7 mouse cellular contexts compared by ENCODE assay signal in genomic region chr8:94978593-94979319, GRCm38 (mm10). TPM values are rescaled to one million over a fixed set of nuclear protein-coding genes. Genes with fewer than 3 reads are reported as not detected.
A peak's percentile ranks its signal among the peaks of the same experiment; 100 is the strongest.
DNase-seq lines count a peak whose midpoint lies in the region; ATAC-seq and TF ChIP-seq lines count a peak whose summit lies in the region.

No protein-coding gene starts in this region.

- peak overlapping the region; percentile 50; the same call in 1 of the 2 replicates for H3K9ac ChIP-seq in lung, embryonic 14.5 days
- no peak overlapping the region for H3K9ac ChIP-seq in forebrain, embryonic 13.5 days
- H3K9ac ChIP-seq in intestine, postnatal 0 days (ENCODE audit: low read depth, low read length), result no peak overlapping the region
- no peak overlapping the region for H3K9ac ChIP-seq in neural tube, embryonic 15.5 days (replicated peaks)

- H3K27ac ChIP-seq in lung, embryonic 14.5 days (ENCODE audit: low read depth), result 0 out of 2 replicates have a peak overlapping the region, but pooled peaks have one; percentile 93
- peak overlapping the region; percentile 46 for H3K27ac ChIP-seq in forebrain, embryonic 13.5 days
- no peak overlapping the region for H3K27ac ChIP-seq in intestine, postnatal 0 days (ENCODE audit: low read depth, low read length)
- H3K27ac ChIP-seq in neural tube, embryonic 15.5 days (replicated peaks), result no peak overlapping the region

- TF ChIP-seq CTCF in lung, embryonic 14.5 days (IDR thresholded peaks at IDR 0.05; ENCODE audit: low read depth), result no peak
- no peak for TF ChIP-seq CTCF in intestine, postnatal 0 days (IDR thresholded peaks at IDR 0.05; ENCODE audit: low read depth)

- H3K4me3 ChIP-seq in lung, embryonic 14.5 days (ENCODE audit: low read depth, low read length), result peak overlapping the region; percentile 42
- H3K4me3 ChIP-seq in forebrain, embryonic 13.5 days, result no peak overlapping the region
- H3K4me3 ChIP-seq in intestine, postnatal 0 days (ENCODE audit: low read depth, low read length), result peak overlapping the region; percentile 36; the same call in 1 of the 2 replicates
- H3K4me3 ChIP-seq in neural tube, embryonic 15.5 days (replicated peaks), result no peak overlapping the region

- H3K36me3 ChIP-seq in lung, embryonic 14.5 days (ENCODE audit: insufficient read depth), result no peaks in the 10 kb centered on the region
- H3K36me3 ChIP-seq in forebrain, embryonic 13.5 days (ENCODE audit: poor library complexity, severe bottlenecking), result no peaks in the 10 kb centered on the region
- H3K36me3 ChIP-seq in intestine, postnatal 0 days (ENCODE audit: control insufficient read depth, insufficient read depth), result no peaks in the 10 kb centered on the region
- no peaks in the 10 kb centered on the region for H3K36me3 ChIP-seq in neural tube, embryonic 15.5 days

- ATAC-seq in lung, embryonic 14.5 days (ENCODE audit: insufficient read depth), result no peak
- ATAC-seq in forebrain, embryonic 13.5 days, result no peak
- no peak for ATAC-seq in intestine, postnatal 0 days
- ATAC-seq in neural tube, embryonic 15.5 days (ENCODE audit: low FRiP score), result no peak
- no peak for ATAC-seq in cerebellum, adult (ENCODE audit: insufficient number of reproducible peaks, low FRiP score, low TSS enrichment)

- peak overlapping the region; percentile 59 for H3K4me2 ChIP-seq in lung, embryonic 14.5 days
- peak overlapping the region; percentile 33; the same call in 1 of the 2 replicates for H3K4me2 ChIP-seq in forebrain, embryonic 13.5 days
- H3K4me2 ChIP-seq in intestine, postnatal 0 days (replicated peaks; ENCODE audit: low read depth), result peak overlapping the region; percentile 70
- peak overlapping the region; percentile 47; the same call in 1 of the 2 replicates for H3K4me2 ChIP-seq in neural tube, embryonic 15.5 days

- H3K4me1 ChIP-seq in lung, embryonic 14.5 days (ENCODE audit: insufficient read depth), result peaks cover 3% of the 10 kb centered on the region
- H3K4me1 ChIP-seq in forebrain, embryonic 13.5 days, result peaks cover 75% of the 10 kb centered on the region
- H3K4me1 ChIP-seq in intestine, postnatal 0 days (replicated peaks; ENCODE audit: control insufficient read depth, insufficient read depth, low read length), result 0 out of 2 replicates have a peak, but pooled peaks cover 3% of the 10 kb centered on the region
- H3K4me1 ChIP-seq in neural tube, embryonic 15.5 days, result peaks cover 52% of the 10 kb centered on the region

- no peaks in the 10 kb centered on the region for H3K9me3 ChIP-seq in lung, embryonic 14.5 days (ENCODE audit: low read depth, low read length)
- no peaks in the 10 kb centered on the region for H3K9me3 ChIP-seq in forebrain, embryonic 13.5 days (replicated peaks)
- no peaks in the 10 kb centered on the region for H3K9me3 ChIP-seq in intestine, postnatal 0 days (ENCODE audit: control insufficient read depth)
- no peaks in the 10 kb centered on the region for H3K9me3 ChIP-seq in neural tube, embryonic 15.5 days (replicated peaks)

- DNase-seq in lung, embryonic 14.5 days, result no peak
- DNase-seq in lung, postnatal 36 days, result no peak
- no peak for DNase-seq in heart, postnatal 4 days

- peaks cover 6% of the 10 kb centered on the region; the same call in 1 of the 2 replicates for H3K27me3 ChIP-seq in lung, embryonic 14.5 days (ENCODE audit: insufficient read depth, low read length)
- no peaks in the 10 kb centered on the region for H3K27me3 ChIP-seq in forebrain, embryonic 13.5 days
- no peaks in the 10 kb centered on the region for H3K27me3 ChIP-seq in intestine, postnatal 0 days (replicated peaks; ENCODE audit: control insufficient read depth, insufficient read depth, low read length)
- no peaks in the 10 kb centered on the region for H3K27me3 ChIP-seq in neural tube, embryonic 15.5 days (replicated peaks)

- WGBS in lung, embryonic 14.5 days, result 68% methylated on average over 13 of the region's 13 CpGs
- WGBS in forebrain, embryonic 13.5 days, result 65% methylated on average over 13 of the region's 13 CpGs
- 75% methylated on average over 13 of the region's 13 CpGs for WGBS in intestine, postnatal 0 days
- WGBS in neural tube, embryonic 15.5 days, result 61% methylated on average over 13 of the region's 13 CpGs

RNA-seq across cellular contexts. Expression of gene Adgrg1, which starts 4.2 kb away (rescaled TPM):
- polyA plus RNA-seq in lung, embryonic 14.5 days (2014; fragmentation: Nextera tagmentation; extraction: Ambion mirVana), result 33.8 and 45.3 TPM in 2 replicates
- polyA plus RNA-seq in forebrain, embryonic 13.5 days (2015; fragmentation: Nextera tagmentation; extraction: Ambion mirVana), result 156 and 178 TPM in 2 replicates
- 22.3 and 22.7 TPM in 2 replicates for polyA plus RNA-seq in intestine, postnatal 0 days (2015; fragmentation: Nextera tagmentation; extraction: Ambion mirVana)
- 80.9 and 96.9 TPM in 2 replicates for polyA plus RNA-seq in neural tube, embryonic 15.5 days (2015; fragmentation: Nextera tagmentation; extraction: Ambion mirVana)
- 10 to 100 TPM; 22.7 to 25.6 TPM for total RNA-seq in heart, postnatal 4 days (2021)

RNA-seq across cellular contexts. Expression of gene Adgrg3, which starts 38.7 kb away (rescaled TPM):
- 4.0 and 4.7 TPM in 2 replicates for polyA plus RNA-seq in lung, embryonic 14.5 days (2014; fragmentation: Nextera tagmentation; extraction: Ambion mirVana)
- 0.79 and 1.0 TPM in 2 replicates for polyA plus RNA-seq in forebrain, embryonic 13.5 days (2015; fragmentation: Nextera tagmentation; extraction: Ambion mirVana)
- 4.2 and 4.7 TPM in 2 replicates for polyA plus RNA-seq in intestine, postnatal 0 days (2015; fragmentation: Nextera tagmentation; extraction: Ambion mirVana)
- polyA plus RNA-seq in neural tube, embryonic 15.5 days (2015; fragmentation: Nextera tagmentation; extraction: Ambion mirVana), result 0.95 and 4.7 TPM in 2 replicates
- total RNA-seq in heart, postnatal 4 days (2021), result 1 to 10 TPM; 3.3 to 3.8 TPM

RNA-seq across cellular contexts. Expression of gene Adgrg5, which starts 55.3 kb away (rescaled TPM):
- 0.18 and 0.21 TPM in 2 replicates for polyA plus RNA-seq in lung, embryonic 14.5 days (2014; fragmentation: Nextera tagmentation; extraction: Ambion mirVana)
- 0.19 TPM in 1 of 2 replicates, not detected in the other for polyA plus RNA-seq in forebrain, embryonic 13.5 days (2015; fragmentation: Nextera tagmentation; extraction: Ambion mirVana)
- 1.3 and 1.5 TPM in 2 replicates for polyA plus RNA-seq in intestine, postnatal 0 days (2015; fragmentation: Nextera tagmentation; extraction: Ambion mirVana)
- 0.28 and 1.3 TPM in 2 replicates for polyA plus RNA-seq in neural tube, embryonic 15.5 days (2015; fragmentation: Nextera tagmentation; extraction: Ambion mirVana)
- total RNA-seq in heart, postnatal 4 days (2021), result under 1 TPM; 0.12 to 0.50 TPM

Comparison
In these comparisons a context has a peak if more than half of its experiments do, and no peak if none do; other contexts are left out.
1. H3K27ac ChIP-seq: peak in lung, embryonic 14.5 days (single experiment) and forebrain, embryonic 13.5 days (single experiment); none in intestine, postnatal 0 days (single experiment) and neural tube, embryonic 15.5 days (single experiment).
2. H3K4me3 ChIP-seq: peak in lung, embryonic 14.5 days (single experiment) and intestine, postnatal 0 days (single experiment); none in forebrain, embryonic 13.5 days (single experiment) and neural tube, embryonic 15.5 days (single experiment).
3. Peak in every context shown above with its lines, with median percentiles within 50 percentile points of each other: H3K4me2 ChIP-seq.